Mouse (Mus musculus): ENCODE data around the gene Cops3.

- TF ChIP-seq TBP (IDR thresholded peaks at IDR 0.05; ENCODE audit: low read depth, low read length): no peak
- no peak for TF ChIP-seq CTCF (IDR thresholded peaks at IDR 0.05 in 2 of 3, conservative IDR thresholded peaks at IDR 0.05 in 1 of 3; ENCODE audit: control insufficient read depth in 1 of 3, insufficient read depth in 1 of 3, low read depth in 2 of 3, low read length in 3 of 3, poor library complexity in 1 of 3, severe bottlenecking in 1 of 3)
- TF ChIP-seq MEF2A (IDR thresholded peaks at IDR 0.05; ENCODE audit: extremely low read depth, insufficient replicate concordance, low read depth, low read length, poor library complexity, severe bottlenecking): no peak
- no peak for TF ChIP-seq EP300 (IDR thresholded peaks at IDR 0.05; ENCODE audit: low read depth in 1 of 2, low read length in 2 of 2)
- TF ChIP-seq ZC3H11A (IDR thresholded peaks at IDR 0.05; ENCODE audit: low read depth, low read length): no peak
- no peak for TF ChIP-seq SIN3A (IDR thresholded peaks at IDR 0.05; ENCODE audit: low read length)
- no peak for TF ChIP-seq POLR2A (IDR thresholded peaks at IDR 0.05; ENCODE audit: control insufficient read depth in 1 of 2, insufficient read depth in 1 of 2, low read depth in 1 of 2, low read length in 2 of 2, poor library complexity in 1 of 2)
- TF ChIP-seq USF1 (IDR thresholded peaks at IDR 0.05; ENCODE audit: low read depth, low read length): no peak
- TF ChIP-seq GABPA (IDR thresholded peaks at IDR 0.05; ENCODE audit: low read depth, low read length): no peak
- TF ChIP-seq POLR2AphosphoS2 (IDR thresholded peaks at IDR 0.05; ENCODE audit: low read length): no peak
- no peak for TF ChIP-seq UBTF (IDR thresholded peaks at IDR 0.05; ENCODE audit: borderline replicate concordance, insufficient read depth, low read depth, low read length)
- TF ChIP-seq GATA1 (IDR thresholded peaks at IDR 0.05; ENCODE audit: low read depth, low read length): no peak
- no peak for TF ChIP-seq RAD21 (IDR thresholded peaks at IDR 0.05; ENCODE audit: low read depth, low read length)
- no peak for TF ChIP-seq MYC (IDR thresholded peaks at IDR 0.05; ENCODE audit: low read depth, low read length)
These were observed 28.4 kb downstream of the Cops3 start for GRCm38 (mm10) chr11:59811211-59811610.

Data from MEL (cell line).